Mouse (Mus musculus): ENCODE measurements around the gene Klf11.
"Not testable (repeated sequence)": the region's sequence is repeated elsewhere in the genome, so short reads cannot be mapped to it uniquely, and the experiment has no call there.

The Klf11 gene

DNA sequence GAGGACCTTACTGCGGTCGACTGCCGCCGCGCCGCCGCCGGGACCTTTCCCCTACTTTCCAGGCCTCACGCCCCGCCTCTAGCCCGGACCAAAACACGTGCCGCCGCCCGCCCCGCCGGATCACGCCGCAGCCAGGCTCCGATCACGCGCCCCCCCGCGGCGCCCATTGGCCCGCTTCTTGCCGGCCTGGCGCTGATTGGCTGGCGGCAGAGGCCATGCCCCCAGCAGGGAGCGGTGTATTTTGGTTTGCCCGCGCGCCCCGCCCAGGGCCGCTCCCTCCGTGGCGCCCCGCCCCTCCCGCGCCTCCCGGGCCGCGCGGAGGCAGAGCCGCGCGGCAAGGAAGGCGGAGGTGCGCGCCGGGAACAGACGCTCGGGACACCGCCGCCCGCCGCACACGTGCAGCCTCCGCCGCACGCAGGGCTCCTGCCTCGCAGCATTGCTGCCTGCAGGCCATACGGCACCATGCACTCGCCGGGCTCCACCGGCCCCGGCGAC is at the start of gene Klf11:
Klf11 (plus strand) TSS at position 212 of the 495 bp plus-strand sequence.
- DNase-seq (ENCODE audit: low spot score) = peak; percentile 96

DNA sequence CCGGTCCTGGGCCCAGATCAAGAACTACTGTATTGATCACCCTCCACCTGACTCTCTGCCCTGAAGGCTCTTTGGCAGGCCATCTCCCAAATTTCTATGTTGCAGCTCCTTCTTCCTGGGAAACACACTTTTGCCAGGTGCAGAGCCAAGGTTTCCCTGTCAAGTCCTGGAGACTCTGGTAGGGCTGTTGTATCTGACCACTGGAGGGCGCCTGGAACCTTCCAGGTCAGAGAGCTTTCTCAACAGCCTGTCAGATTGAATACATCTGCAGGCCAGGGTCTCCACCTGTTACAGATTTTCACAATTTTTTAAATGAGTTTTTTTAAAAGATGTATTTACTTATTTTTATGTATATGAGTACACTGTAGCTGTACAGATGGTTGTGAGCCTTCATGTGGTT is 47.8 kb upstream of the Klf11 start:
- DNase-seq (ENCODE audit: low spot score) = peak; percentile 71

DNA sequence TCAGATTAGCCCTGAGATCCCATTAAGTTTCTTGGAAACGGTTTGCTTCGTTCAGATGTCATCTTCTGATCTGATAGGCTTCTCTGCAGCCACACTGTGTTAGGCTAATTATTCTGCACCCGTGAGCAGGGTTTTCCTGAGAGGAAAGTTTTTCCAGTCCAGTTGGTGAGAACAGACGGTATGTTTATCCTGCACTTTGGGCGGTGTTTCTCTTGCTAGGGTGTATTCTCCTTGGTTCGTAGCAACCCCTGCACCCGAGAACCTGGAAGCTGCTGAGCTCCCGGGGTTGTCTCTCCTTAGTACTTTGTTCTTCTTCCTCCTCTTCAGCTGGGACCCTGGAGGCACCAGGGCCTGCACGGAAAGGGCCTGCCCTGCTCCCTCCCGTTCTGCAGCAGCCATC is 44.9 kb upstream of the Klf11 start:
- DNase-seq (ENCODE audit: low spot score) = no peak

DNA sequence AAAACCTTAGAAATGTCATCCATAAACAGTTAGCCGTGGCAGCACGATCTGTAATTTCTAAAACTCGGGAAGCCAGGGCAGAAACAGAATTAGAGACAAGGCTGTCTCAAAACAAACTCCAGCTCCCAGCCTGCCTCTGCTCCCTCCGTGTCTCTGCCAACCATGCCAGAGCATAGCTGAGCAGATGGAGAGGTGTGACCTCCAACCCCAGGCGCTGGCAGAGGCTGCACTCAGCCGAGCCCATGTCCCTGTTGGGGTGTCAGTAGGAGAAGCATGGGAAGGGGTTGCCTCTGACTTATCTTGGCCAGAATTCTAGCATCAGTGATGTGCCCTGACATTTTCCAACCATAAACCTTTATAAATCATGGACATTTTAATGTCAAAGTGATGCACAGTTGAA is 38.5 kb upstream of the Klf11 start:
- DNase-seq (ENCODE audit: low spot score) = no peak

DNA sequence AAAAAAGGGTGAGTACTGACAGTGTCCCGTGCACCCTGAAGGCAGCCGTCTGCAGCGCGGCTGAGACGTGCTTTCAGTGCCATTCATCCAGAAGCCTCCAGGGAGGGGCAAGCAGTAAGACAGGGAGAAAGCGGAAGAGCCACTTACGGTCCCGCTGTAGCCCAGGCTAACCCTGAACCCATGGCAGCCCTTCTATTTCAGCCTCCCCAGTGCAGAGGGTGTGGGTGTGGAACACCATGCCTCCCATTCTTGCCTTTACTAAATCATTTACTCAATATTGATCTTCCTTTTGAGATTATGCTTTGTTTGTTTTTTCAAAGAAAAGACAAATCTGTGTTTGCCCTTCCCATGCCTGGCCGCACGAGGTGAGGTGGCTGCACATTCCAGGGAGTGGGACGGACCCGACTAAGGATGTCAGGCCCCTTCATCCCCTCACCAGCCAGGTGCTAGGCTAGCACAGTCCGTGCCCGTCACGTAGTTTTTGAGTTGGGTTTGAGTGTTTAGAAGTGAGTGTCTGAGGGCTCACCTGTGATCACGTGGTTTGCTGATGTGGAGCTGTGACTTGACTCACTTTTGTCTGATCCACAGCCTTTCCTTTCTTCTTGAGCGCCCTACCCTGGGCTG is 36.5 kb upstream of the Klf11 start:
- no peak for DNase-seq (ENCODE audit: low spot score)

DNA sequence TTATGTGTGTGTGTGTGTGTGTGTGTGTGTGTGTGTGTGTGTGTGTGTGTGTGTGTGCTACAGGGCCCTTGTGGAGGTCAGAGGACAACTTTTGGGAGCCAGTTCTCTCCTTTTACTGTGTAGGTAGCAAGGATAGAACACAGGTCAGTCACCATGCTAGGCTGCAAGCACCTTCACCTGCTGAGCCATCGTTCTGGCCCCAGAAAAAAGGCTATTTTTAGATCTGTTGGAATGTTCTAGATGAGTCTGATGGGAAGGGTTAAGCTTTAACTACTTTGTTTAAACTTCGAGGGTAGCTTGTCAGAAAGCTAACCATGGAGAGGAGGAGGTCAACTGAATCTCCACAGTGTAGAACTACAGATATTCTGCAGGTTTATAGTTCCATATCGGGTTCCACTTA is 35.9 kb upstream of the Klf11 start:
- DNase-seq (ENCODE audit: low spot score) = no peak

DNA sequence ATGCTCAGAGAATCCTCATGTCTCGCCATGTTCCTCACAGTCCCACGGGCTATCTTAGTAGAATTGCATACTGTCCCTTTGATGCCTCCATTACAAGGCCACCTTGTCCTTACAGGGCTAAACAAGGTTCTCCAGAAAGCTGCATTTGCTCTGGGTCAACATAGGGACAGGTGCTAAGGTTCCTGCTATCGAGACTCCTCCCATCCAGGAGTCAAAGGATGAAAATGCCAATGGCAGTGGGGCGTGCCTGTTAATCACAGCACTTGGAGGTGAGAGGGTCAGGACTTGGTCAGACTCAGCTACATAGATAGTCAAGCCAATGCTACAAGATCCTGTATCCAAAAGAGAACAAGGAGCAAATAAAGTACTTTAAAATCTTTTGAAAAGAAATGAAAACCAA is 31.6 kb upstream of the Klf11 start:
- DNase-seq (ENCODE audit: low spot score) = no peak

DNA sequence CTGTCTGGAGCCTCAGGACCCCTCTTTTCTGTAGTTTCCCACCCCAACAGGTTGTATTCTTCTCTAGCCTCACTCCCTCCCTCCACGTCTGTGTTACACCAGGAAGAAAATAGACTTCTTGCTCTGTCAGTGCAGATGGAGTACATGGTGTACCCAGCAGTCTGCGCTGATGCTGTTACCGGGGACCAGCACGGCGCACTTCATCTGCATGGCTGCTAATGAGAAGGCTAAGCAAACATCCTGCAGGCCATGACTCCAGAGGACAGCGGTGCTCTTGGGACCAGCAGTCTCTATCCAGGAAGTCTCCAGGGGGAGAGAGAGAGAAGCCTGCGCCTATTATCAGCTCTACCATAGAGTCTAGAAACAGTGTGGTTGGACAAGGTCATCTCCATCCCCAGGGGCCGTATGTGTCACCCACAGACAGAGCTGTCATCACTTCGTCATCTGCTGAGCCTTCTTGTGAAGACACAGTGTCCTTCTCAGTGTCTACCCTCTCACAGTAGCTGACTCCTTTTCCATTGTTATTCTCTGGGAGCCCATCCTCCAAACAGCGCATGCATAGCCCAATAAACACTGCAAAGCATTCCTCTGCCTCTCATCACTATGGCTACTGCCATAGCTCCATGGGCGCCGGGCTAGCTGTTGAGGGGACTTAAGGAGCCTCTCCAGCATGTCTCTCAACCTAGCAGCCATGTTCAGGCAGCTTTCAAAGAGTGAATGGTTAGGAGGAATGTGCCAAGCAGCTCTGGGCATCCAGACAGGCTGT is 27.4 kb upstream of the Klf11 start:
- no peak for DNase-seq (ENCODE audit: low spot score)

DNA sequence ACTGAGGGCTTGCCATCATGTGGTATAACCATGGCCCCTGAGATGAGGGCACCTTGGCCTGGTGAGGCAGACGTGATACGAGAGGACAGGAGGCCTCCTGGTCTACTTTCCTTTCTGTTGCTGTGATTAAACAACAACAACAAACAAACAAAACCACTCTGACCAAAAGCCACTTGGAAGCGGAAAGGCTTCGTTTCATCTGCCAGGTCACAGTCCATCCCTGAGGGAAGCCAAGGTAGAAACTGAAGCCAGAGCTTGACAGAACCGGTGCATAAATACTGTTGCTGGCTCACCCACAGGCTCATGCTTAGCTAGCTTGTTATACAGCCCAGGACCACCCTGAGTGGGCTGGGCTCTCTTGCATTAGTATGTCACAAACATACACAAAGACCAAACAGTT is 24.7 kb upstream of the Klf11 start:
- DNase-seq (ENCODE audit: low spot score) = no peak

DNA sequence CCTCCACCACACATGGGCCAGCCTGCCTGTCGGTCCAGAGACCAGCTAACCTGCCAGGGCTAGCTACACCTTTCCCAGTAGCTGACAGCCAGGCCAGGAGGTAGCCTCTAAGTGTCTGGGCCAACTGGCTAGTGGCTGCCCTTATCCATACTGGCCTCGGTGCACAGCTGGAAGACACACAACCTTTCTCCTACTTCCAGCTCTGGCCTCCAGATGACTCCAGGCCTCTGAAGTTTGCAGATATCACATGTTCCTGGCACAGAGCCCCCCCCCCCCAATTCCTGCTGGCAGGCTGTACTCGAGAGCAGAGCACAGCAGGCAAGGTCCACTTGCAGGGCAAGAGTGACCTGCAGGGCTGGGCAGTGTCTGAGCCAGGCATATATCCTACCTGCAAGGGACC is 23.9 kb upstream of the Klf11 start:
- DNase-seq (ENCODE audit: low spot score) = no peak

DNA sequence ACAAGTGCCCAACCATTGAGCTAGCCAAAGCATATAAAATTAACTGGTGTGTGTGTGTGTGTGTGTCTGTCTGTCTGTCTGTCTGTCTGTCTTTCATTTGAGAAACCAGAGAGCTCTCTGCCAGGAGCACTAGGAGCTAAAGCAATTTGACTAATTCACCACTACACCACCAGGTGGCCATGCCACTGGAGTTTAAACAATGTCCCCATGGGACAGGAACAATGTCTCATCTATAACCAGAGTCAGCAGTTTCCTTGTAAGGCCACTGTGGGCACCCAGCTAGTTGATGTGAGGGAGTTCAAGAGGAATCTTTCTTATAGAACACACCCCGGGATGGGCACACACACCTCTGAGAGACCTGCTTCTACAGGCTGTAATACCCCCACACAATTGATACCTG is 20.9 kb upstream of the Klf11 start:
- DNase-seq (ENCODE audit: low spot score) = no peak

DNA sequence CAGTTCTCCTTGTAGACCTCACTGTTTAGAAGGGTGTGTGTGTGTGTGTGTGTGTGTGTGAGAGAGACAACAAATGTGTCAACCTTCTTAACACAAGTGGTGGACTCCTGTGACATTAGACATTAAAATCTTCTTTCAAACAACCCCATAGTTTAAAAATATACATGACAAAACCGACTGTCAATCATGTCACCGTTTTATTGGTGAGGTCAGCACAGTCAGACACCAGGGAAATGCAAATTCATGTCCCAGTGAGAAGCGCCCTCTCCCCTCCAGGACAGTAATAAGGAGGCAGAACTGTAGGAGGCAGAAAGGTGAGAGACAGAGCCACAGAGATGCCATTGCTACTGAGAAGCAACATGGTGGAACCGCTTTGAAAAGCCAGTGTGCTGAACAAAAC is 18.7 kb upstream of the Klf11 start:
- DNase-seq (ENCODE audit: low spot score) = no peak

DNA sequence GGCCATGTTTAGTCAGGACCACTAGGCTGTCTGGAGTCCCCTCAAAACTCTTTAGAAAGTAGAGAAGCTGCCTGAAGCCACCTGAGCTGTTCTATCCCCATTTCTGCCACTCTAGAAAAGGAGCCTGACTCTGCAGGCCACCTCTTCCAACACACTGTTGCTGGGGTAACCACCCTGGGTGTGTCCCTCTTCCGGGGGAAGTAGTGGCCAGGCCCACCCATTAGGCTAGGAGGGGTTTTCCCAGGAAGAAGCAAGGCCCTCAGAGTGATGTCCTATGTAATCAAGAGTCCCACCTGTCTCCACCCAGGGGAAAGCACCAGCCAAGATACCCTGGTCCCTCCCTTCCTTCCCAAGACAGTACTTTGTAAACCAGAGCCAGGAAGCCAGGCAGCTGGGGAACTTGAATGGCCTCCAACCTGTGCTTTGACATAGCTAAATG is 17.3 kb upstream of the Klf11 start:
- no peak for DNase-seq (ENCODE audit: low spot score)

DNA sequence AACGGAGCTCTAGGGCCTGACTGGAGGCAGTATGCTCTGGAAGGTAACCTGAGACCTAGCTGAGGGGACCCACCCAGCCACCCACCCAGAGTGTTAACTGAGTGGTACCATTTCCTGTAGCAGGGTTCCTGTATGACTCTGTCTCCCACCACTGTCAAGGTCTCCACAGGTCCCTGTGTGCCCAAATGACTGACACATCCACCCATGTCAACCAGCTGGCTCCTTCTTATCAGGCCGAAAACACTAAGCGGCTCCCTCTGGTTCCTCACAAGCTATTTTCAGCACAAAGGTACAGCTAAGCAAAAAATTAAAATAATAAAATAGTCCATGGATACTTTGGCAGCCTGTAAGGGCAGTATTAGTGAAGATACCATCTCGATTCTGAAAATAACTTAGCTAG is 16.9 kb upstream of the Klf11 start:
- no peak for DNase-seq (ENCODE audit: low spot score)

DNA sequence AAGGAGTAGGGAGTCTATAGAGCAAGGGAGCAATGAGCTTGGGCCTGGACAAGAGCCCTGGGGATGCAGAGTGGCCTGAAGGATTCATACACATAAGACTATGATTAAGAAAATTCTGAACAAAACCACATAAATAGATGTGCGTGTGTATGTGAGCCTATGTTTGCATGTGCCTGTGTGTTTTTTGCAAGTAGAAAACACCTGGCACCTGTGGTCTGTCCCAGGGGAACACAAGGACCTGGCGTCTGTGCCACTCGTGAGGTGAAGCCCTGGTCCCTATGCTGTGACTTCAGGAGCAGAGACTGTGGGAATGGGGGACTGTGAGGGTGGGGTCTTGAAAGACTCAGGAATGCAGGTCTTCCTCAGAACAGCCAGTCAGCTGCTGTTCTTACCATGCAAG is 16.4 kb upstream of the Klf11 start:
- DNase-seq (ENCODE audit: low spot score) = no peak

DNA sequence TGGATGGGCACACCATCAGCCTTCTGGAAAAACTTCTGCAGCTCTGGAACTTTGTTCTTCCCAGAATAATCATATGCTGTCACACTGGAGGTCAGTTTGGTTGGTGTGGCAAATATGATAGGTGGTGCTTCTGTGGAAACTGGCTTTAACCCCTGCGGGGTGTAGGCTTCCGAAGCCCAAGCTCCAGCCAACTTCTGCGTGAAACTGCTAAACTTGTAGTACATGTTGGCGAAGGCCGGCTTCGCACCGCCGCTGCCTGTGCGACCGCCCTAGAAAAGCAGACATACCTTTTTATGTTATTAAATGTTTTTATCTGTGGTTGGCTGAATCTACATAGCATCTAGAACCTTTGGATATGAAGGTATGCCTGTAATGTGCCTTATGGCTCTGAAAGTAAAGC is 12.3 kb upstream of the Klf11 start:
- DNase-seq (ENCODE audit: low spot score) = not testable (repeated sequence)

DNA sequence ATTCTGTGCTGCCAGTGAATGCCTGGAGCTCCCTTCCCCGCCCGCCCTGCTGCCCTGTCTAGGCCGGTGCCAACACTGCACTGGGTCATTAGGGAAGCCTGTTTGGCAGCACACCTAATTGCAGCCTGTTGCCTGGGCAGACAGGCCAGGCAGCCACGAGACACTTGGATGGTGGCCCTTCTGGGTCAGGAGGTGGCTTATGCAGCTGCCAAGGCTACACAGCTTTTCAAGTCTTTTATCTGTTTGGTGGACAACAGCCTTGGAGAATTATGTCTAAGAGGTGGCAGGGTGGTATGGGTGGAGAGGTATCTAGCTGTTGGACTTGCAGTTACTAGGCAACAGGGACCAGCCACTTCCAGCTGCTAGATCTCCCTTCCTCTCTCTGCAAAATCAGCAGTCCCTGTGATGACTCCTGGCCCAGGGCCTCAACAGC is 8.7 kb upstream of the Klf11 start:
- DNase-seq (ENCODE audit: low spot score) = peak; percentile 38

DNA sequence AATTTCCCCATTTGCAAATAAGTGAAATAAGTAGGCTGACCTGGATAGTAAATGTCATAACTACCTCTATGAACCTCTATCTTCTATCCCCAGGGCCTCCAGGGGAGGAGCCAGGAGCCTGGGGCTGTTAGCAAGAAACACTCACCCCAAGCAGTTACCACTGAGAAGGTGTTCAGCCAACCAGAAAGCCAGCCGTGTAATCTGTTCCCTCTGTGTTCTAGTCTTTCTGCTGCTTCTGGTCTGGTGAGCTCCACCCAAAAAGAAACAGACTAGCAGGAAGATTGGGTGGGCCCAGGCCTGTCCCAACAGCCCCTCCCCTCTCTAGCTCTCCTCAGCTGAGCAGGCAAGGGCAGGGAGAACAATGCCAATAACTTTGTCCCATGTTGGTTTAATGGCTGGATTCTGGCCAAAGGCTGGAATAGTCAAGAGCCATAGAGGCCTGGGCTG is 6.9 kb upstream of the Klf11 start:
- no peak for DNase-seq (ENCODE audit: low spot score)

DNA sequence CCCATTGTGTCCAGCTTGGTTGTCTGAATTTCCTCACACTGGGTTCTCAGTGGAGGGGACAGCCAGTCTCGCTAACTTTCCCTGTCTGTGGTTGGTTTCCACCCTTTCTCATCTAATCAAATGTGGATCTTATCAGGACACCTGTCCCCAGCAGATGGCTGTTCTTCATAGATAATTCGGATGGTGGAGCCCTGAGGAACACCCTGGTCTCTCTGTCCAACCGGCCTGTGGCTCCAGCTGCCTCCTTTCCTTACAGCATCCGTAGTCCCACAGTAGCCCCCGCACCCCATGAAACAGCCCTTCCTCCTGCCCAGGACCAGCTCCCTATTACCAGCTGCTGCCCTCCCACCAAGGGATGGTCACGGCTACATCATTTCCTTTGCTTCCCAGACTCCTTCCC is 5.2 kb upstream of the Klf11 start:
- DNase-seq (ENCODE audit: low spot score) = no peak

DNA sequence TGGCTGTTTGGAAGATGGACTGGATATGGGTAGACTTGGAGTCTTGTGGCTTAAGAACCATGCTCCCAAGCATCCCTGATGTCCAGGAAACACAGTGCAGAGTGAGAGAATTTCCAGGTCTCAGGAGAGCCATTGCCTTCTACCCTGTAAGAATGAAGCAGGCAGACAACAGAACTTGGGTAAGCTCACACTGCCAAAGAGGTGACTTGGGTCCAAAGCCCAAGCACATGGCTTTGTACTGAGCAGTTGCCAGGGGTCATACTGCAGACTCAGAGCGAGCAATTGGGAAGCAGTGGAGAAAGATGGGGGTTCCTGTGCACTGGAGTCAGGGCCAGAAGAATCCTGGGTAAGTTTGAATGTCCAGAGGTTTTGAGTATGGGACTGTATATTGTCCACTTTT is 3.0 kb upstream of the Klf11 start:
- DNase-seq (ENCODE audit: low spot score) = no peak

DNA sequence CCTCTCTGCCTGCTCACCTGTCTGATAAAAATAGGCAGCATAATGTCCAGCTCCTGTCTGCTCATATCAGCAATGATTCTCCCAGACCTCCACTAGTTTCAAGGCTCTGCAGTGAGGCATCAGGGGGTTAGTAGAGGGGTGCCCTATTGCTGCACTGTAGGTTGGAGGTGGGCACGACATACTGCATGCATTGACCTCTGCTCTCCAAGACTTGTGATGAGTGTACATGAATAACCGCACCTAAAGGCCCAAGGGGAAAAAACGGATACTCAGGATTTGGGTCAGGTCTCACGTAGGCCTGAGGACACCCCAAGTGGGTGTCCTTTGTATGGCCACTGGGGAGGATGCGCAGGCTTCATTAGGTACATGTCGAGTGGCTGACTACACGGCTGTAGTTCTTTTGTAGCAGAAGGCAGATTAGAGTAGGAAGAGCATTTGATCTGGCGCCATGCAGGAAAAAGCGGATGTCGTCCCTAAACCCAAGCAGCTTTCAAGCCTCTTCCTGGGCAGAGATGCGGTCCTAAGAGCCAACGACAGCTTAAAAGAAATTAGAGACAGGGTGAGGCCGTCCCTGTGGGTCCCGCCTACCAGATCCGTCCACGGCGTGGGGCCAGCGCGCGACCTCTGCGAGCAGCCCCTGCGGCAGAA is 535 bp upstream of the Klf11 start:
- DNase-seq (ENCODE audit: low spot score) = no peak

DNA sequence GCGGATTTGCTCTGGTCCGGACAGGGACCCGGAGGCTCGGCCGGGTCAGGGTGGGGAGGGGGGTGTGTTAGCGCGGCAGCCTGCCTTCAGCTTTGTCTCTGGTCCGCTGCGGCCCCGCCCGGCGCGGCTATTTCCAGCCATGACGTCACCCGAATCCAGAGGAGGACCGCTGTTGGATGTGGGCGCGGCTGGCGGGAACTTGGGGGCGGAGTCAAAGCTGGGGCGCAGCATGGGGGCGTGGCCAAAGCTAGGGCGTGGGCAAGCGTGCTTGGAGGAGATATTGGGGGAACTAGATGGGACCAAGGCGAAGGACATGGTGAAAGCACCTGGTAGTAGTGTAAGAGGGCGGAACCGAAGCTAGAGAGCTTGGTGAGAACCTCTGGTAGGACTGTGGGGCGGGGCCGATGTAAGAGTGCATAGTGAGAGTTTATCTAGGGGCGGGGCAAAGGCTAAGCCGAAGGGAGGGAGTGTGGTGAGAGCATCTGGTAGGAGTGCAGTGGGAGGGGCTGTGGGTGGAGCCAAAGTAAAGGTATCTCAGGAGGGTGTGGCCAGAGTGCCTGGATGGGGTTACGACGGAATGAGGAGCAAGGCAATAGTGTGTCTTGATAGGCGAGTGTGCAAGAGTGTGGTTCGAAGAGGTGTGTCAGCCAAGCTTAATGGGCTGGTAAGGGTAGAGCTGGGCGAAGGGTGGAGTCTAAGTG is 718 bp downstream of the Klf11 start:
- DNase-seq (ENCODE audit: low spot score) = peak; percentile 99
